Mouse (Mus musculus) neural tube, embryonic 14.5 days (tissue): Measurements from ENCODE around the gene Tcf19. TPM values are rescaled to one million over a fixed set of nuclear protein-coding genes. Genes with fewer than 3 reads are reported as not detected.

Source experiments
- ATAC-seq: fragments of 200-750 bp; cut with Nextera tagmentation; 2 replicates; pipeline ENCODE4 v1.8.0; 2017; ENCODE audit warnings: low read depth, mild to moderate bottlenecking, moderate TSS enrichment, moderate library complexity
- H3K27ac ChIP-seq: fragments of 300-500 bp; sonication (generic); 2 replicates; pipeline ENCODE4 v1.5.1; 2014; ENCODE audit warnings: low read depth, mild to moderate bottlenecking, control low read depth, low read length, moderate library complexity, mixed read lengths
- H3K27me3 ChIP-seq: fragments of 300-500 bp; sonication (generic); 2 replicates; pipeline ENCODE4 v1.6.1; 2014; ENCODE audit warnings: low read length; ENCODE audit not compliant: control insufficient read depth, insufficient read depth
- H3K36me3 ChIP-seq: fragments of 300-500 bp; sonication (generic); 2 replicates; pipeline ENCODE4 v1.6.1; 2014; ENCODE audit warnings: low read length, mixed read lengths; ENCODE audit not compliant: control insufficient read depth, insufficient read depth
- H3K4me1 ChIP-seq: fragments of 300-500 bp; sonication (generic); 2 replicates; pipeline ENCODE4 v1.6.1; 2014; ENCODE audit warnings: low read length; ENCODE audit not compliant: control insufficient read depth, insufficient read depth
- H3K4me2 ChIP-seq: fragments of 300-500 bp; sonication (generic); 2 replicates; pipeline ENCODE4 v1.6.1; 2014; ENCODE audit warnings: mild to moderate bottlenecking, low read depth, low read length, control low read depth
- H3K4me3 ChIP-seq: fragments of 300-500 bp; sonication (generic); 2 replicates; pipeline ENCODE4 v1.5.1; 2014; ENCODE audit warnings: low read depth, low read length, control low read depth, mixed read lengths
- H3K9ac ChIP-seq: fragments of 300-500 bp; sonication (generic); replicated peaks from 2 replicates; pipeline ENCODE4 v1.6.1; 2014; ENCODE audit warnings: low read depth, mild to moderate bottlenecking, control low read depth, low read length, mixed read lengths
- H3K9me3 ChIP-seq: fragments of 300-500 bp; sonication (generic); 2 replicates; pipeline ENCODE4 v1.6.1; 2016; ENCODE audit warnings: low read length; ENCODE audit not compliant: control insufficient read depth
- WGBS: fragments of 180-500 bp; shearing (Covaris S2); extraction: QIAGEN DNeasy Blood & Tissue Kit; methylation state at CpG from one replicate; pipeline ENCODE4 v1.1.7; 2014; 5-methylcytosine and 5-hydroxymethylcytosine counted together
- polyA plus RNA-seq: library from polyadenylated mRNA; unstranded; fragments of >200 nt; fragmentation: Nextera tagmentation; extraction: Ambion mirVana; gene quantifications from 2 replicates; pipeline ENCODE4 v1.2.1, GENCODE M21; 2014

Gene Tcf19
- polyA plus RNA-seq, 1 experiment from 2014 or later: 8.9 TPM

- Histone ChIP-seq H3K9me3 (no peaks in the 10 kb centered on the region), H3K4me1 (peaks cover 4% of the 10 kb centered on the region; the same call in 1 of the 2 replicates), H3K27me3 (no peaks in the 10 kb centered on the region), H3K36me3 (no peaks in the 10 kb centered on the region), H3K4me2 (no peak overlapping the region), H3K27ac (no peak overlapping the region), H3K9ac (no peak overlapping the region), H3K4me3 (no peak overlapping the region)
- WGBS: 53% methylated on average over 10 of the region's 10 CpGs
- no peak for ATAC-seq
These were observed 22.9 kb upstream of the Tcf19 start for GRCm38 (mm10) chr17:35539540-35539939.

- WGBS: 82% methylated on average over 1 of the region's 1 CpGs
- no peak overlapping the region for H3K4me2 ChIP-seq
- ATAC-seq: no peak
- H3K9ac ChIP-seq: no peak overlapping the region
- H3K9me3 ChIP-seq: no peaks in the 10 kb centered on the region
- peaks cover 3% of the 10 kb centered on the region; the same call in 1 of the 2 replicates for H3K4me1 ChIP-seq
- no peak overlapping the region for H3K27ac ChIP-seq
- no peaks in the 10 kb centered on the region for H3K27me3 ChIP-seq
- H3K36me3 ChIP-seq: no peaks in the 10 kb centered on the region
- H3K4me3 ChIP-seq: no peak overlapping the region
These were observed 21.9 kb upstream of the Tcf19 start for GRCm38 (mm10) chr17:35538476-35538875.

- H3K9ac ChIP-seq: no peak overlapping the region
- H3K4me2 ChIP-seq: no peak overlapping the region
- no peaks in the 10 kb centered on the region for H3K36me3 ChIP-seq
- no peaks in the 10 kb centered on the region for H3K4me1 ChIP-seq
- H3K9me3 ChIP-seq: no peaks in the 10 kb centered on the region
- ATAC-seq: no peak
- H3K4me3 ChIP-seq: no peak overlapping the region
- 90% methylated on average over 4 of the region's 4 CpGs for WGBS
- H3K27me3 ChIP-seq: no peaks in the 10 kb centered on the region
- H3K27ac ChIP-seq: no peak overlapping the region
These were observed 20.8 kb upstream of the Tcf19 start for GRCm38 (mm10) chr17:35537421-35537820.

- peak; percentile 62; the same call in 1 of the 2 replicates for ATAC-seq
These were observed 17.7 kb upstream of the Tcf19 start for GRCm38 (mm10) chr17:35534343-35534742.

GRCm38 (mm10) chr17:35532901-35533300, 16.3 kb upstream of the Tcf19 start, which contains the start of gene Psors1c2:
TSS of gene Psors1c2 (plus strand) at chr17:35533201.
- H3K36me3 ChIP-seq: no peaks in the 10 kb centered on the region
- no peak within 1 kb of the TSS for H3K4me3 ChIP-seq
- H3K27me3 ChIP-seq: no peaks in the 10 kb centered on the region
- no peak within 1 kb of the TSS for H3K9ac ChIP-seq
- 47% methylated on average over 7 of the region's 7 CpGs for WGBS
- no peak within 1 kb of the TSS for H3K4me2 ChIP-seq
- no peaks in the 10 kb centered on the region for H3K4me1 ChIP-seq
- no peak within 1 kb of the TSS for H3K27ac ChIP-seq
- H3K9me3 ChIP-seq: no peaks in the 10 kb centered on the region
- ATAC-seq: 0 out of 2 replicates have a peak, but pooled peaks have one; percentile 32

More at GRCm38 (mm10) chr17:35534343-35534742, 17.7 kb upstream of the Tcf19 start:
- no peak overlapping the region for H3K4me3 ChIP-seq
- H3K4me1 ChIP-seq: no peaks in the 10 kb centered on the region
- no peaks in the 10 kb centered on the region for H3K36me3 ChIP-seq
- 12% methylated on average over 6 of the region's 6 CpGs for WGBS
- H3K27me3 ChIP-seq: no peaks in the 10 kb centered on the region
- no peak overlapping the region for H3K27ac ChIP-seq
- no peaks in the 10 kb centered on the region for H3K9me3 ChIP-seq
- no peak overlapping the region for H3K9ac ChIP-seq
- no peak overlapping the region for H3K4me2 ChIP-seq

GRCm38 (mm10) chr17:35532360-35532759, 15.7 kb upstream of the Tcf19 start:
- WGBS: 11% methylated on average over 3 of the region's 3 CpGs
- no peaks in the 10 kb centered on the region for H3K4me1 ChIP-seq
- no peaks in the 10 kb centered on the region for H3K36me3 ChIP-seq
- H3K27me3 ChIP-seq: no peaks in the 10 kb centered on the region
- H3K4me3 ChIP-seq: no peak overlapping the region
- no peaks in the 10 kb centered on the region for H3K9me3 ChIP-seq
- no peak overlapping the region for H3K9ac ChIP-seq
- H3K4me2 ChIP-seq: no peak overlapping the region
- ATAC-seq: no peak
- H3K27ac ChIP-seq: no peak overlapping the region

GRCm38 (mm10) chr17:35526644-35527043, 10.0 kb upstream of the Tcf19 start:
- no peak overlapping the region for H3K27ac ChIP-seq
- no peak overlapping the region for H3K4me3 ChIP-seq
- no peak for ATAC-seq
- 84% methylated on average over 8 of the region's 8 CpGs for WGBS
- no peak overlapping the region for H3K9ac ChIP-seq
- no peaks in the 10 kb centered on the region for H3K36me3 ChIP-seq
- H3K4me2 ChIP-seq: no peak overlapping the region
- H3K9me3 ChIP-seq: no peaks in the 10 kb centered on the region
- H3K4me1 ChIP-seq: no peaks in the 10 kb centered on the region
- H3K27me3 ChIP-seq: no peaks in the 10 kb centered on the region

- H3K4me3 ChIP-seq: no peak overlapping the region
- H3K27ac ChIP-seq: no peak overlapping the region
- H3K9me3 ChIP-seq: no peaks in the 10 kb centered on the region
- no peak overlapping the region for H3K9ac ChIP-seq
- ATAC-seq: no peak
- no peak overlapping the region for H3K4me2 ChIP-seq
- no peaks in the 10 kb centered on the region for H3K27me3 ChIP-seq
- no peaks in the 10 kb centered on the region for H3K36me3 ChIP-seq
- no peaks in the 10 kb centered on the region for H3K4me1 ChIP-seq
- WGBS: 84% methylated on average over 9 of the region's 9 CpGs
These were observed 7.7 kb upstream of the Tcf19 start for GRCm38 (mm10) chr17:35524354-35524753.

GRCm38 (mm10) chr17:35517526-35517925, 902 bp upstream of the Tcf19 start:
- 8% methylated on average over 12 of the region's 12 CpGs for WGBS
- H3K4me3 ChIP-seq: peak overlapping the region; percentile 47
- H3K4me1 ChIP-seq: peaks cover 9% of the 10 kb centered on the region; the same call in 1 of the 2 replicates
- no peak overlapping the region for H3K27ac ChIP-seq
- no peaks in the 10 kb centered on the region for H3K9me3 ChIP-seq
- H3K36me3 ChIP-seq: no peaks in the 10 kb centered on the region
- ATAC-seq: no peak
- H3K27me3 ChIP-seq: no peaks in the 10 kb centered on the region
- no peak overlapping the region; the same call in 1 of the 2 replicates for H3K9ac ChIP-seq
- peak overlapping the region; percentile 67 for H3K4me2 ChIP-seq
